Mouse (Mus musculus): ENCODE data around the gene Pde11a.

Pde11a gene

DNA sequence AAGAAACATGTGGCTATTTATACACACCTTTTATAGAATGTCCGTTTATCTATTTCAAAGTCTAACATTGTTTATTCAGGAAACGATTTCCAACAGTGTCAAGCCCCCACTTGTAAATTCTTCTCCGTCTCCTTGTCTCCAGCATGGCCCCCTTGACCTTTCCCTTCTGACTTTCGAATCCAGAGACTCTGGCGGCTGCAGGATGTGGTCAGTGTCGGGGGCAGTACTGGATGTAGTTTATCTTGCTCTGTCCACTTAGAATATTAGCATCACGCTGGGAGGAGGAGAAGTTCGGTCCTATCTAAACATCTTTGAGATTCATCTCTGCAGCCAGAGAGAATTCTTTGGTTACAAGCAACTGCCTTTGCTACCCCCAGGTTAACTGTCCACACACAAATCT is 240.2 kb downstream of the Pde11a start:
- no peak for DNase-seq (ENCODE audit: low read depth in 2 of 2, low spot score in 2 of 2)

DNA sequence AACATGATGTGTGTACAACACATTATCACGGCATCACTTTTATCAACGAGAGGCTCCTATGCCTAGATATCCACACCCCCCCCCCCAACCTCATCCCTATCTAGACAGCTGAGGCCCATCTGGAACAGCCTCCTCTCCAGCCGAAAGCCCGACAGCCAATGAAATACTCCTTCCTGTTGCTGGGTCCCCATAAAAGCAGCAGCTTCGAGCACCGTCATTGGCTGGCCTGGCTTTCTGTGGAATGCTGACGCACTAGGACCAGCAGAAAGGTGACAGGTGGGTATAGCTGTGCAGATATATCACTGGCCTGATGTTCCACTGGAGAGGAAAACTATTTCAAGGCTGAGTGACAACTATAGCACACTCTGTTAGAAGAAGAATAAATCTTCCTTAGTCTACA is 240.7 kb downstream of the Pde11a start:
- DNase-seq (ENCODE audit: low read depth in 2 of 2, low spot score in 2 of 2): no peak

DNA sequence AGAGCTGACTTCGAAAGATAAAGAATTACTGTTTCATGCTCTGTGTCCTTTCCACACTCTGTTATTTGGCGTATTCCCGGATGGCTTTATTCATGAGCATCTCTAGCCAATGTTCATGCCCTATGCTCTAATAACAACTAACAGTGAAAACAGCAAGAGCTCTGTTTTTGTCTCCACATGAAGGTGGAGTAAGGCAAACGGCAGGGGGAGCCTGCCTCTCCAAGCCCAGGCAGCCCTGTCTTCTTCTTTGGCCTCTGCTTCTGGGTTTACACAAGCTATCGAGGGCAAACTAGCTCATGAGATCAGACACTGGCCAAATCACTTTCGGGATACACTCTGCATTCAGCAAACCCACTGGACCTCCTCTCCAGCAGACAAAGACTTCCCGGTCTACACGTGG is 241.3 kb downstream of the Pde11a start:
- DNase-seq (ENCODE audit: low read depth in 2 of 2, low spot score in 2 of 2): no peak

DNA sequence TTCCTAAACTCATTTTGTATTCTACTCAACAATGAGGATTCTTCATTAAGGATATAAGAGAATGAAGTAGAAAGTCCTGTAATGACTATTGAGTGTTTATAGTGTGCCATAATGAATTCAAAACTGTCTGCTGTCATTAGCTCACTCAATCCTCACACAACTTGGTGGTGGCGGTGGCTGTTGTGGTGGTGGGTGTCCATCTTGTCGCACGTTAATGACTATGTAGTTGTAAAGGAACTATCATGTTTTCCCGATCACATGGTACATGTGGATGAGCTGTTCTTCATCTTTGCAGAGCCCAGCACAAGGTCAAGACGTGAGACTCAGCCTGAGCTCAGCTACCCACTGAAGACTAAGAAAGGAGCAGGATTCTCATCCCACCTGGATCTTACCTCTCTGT is 242.7 kb downstream of the Pde11a start:
- DNase-seq (ENCODE audit: low read depth in 2 of 2, low spot score in 2 of 2): no peak

DNA sequence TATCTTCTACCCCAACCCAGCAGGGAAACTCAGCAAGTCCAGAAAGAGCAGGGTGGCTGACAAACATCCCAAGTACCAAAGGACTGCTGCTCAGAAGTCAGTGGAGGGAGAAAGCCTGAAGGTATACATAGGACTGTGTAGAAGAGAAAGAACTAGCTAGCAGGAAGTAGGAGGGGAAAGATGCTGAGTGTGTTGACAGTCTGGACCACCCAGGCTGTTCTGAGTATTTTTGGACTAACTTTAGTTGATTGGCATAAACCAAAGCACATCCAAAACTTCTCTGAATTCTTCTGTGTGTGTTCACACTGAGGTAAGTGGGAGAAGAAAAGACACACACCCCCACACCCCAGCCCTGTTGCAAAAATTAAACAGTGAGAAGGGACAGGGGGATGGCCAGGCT is 248.1 kb downstream of the Pde11a start:
- no peak for DNase-seq (ENCODE audit: low read depth in 2 of 2, low spot score in 2 of 2)

DNA sequence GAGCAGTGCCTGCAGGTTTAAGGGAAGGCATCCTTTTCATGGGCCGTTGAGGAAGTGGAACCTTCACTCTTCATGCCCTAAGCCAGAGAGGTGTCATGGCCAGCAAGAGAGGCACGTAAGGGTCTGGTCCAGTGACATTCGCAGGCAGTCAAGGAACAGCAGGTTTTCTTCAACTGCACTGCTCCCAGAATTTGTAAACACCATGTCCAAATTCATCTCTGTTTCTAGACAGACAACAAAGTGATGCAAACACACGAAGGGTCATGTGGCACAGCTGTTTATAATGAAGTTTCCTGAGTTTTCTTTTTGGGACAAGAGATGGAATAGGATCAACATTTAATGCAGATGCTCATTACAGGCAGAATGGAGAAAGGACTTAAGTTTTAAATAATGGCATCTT is 249.7 kb downstream of the Pde11a start:
- no peak for DNase-seq (ENCODE audit: low read depth in 2 of 2, low spot score in 2 of 2)

DNA sequence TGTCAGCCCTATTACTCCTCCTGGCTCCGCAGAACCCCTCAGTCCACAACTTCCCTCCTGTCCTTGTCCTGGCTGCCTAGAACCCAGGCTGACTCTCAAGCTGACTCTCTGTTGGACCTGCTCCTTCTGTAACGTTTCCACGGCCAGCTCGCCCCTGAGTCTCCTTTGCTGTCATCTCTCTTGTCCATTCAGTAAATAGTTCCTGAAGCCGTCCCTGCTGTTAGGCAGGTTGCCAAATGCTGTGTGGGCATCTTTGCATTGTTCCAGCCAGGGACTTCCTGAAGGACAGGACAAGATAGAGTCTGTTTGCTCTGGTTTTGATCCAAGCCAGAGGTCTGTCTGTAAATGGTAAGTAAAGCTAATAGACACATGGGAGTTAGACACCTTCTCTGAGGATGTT is 250.2 kb downstream of the Pde11a start:
- DNase-seq (ENCODE audit: low read depth in 2 of 2, low spot score in 2 of 2): no peak

DNA sequence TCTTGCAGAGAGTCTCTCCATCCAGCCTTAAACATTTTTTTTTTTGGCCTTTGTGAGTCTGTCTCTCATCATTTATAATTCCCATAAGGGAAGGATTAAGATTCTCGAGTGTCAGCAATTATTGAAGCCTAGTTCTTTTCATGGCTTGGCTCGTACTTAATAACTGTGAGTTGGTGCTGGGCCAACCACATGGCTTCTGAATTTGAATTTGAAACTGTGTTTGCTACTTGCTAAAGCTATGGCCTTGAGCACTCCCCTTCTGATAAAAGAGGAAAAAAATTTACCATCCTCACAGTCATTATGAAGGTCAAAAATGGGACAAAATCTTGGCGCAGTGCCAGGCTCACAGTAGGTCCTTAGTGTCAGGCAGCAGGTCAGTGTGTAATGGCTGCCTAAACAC is 251.4 kb downstream of the Pde11a start:
- no peak for DNase-seq (ENCODE audit: low read depth in 2 of 2, low spot score in 2 of 2)

DNA sequence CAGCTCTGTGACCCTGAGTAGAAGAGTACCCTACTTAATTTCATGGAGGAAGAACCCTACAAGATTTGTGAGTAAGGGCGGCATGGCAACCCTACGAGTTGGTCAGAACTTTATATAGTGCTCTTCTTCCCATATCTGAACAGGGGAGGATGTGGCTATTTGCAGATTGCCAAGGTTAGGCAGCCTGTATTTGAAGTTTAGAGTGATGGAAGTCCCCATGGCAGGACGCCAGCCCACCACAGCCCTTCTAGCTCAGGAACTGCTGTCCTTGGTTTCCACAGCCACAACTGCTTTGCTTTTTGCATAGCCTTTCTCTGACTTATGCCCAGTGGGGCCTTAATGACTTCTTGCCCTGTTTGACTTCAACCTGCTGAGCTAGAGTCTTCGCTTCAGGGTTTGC is 253.6 kb downstream of the Pde11a start:
- no peak for DNase-seq (ENCODE audit: low read depth in 2 of 2, low spot score in 2 of 2)

DNA sequence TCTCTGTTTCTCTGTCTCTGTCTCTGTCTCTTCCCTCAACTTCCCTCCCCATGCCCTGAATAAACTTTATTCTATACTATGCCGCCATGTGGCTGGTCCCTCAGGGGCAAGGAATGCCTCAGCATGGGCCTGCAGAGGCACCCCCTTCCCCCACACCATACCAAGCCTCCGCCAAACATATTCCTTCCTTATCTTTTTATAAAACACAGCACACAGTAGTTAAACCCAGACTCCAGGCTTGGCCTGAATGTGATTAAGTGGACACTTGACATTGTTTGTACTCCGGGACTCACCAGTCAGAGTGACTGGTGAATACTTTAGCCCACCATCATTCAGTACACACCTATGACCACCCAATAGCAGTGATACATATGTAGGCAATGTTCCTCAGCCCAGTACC is 254.7 kb downstream of the Pde11a start:
- no peak for DNase-seq (ENCODE audit: low read depth in 2 of 2, low spot score in 2 of 2)

DNA sequence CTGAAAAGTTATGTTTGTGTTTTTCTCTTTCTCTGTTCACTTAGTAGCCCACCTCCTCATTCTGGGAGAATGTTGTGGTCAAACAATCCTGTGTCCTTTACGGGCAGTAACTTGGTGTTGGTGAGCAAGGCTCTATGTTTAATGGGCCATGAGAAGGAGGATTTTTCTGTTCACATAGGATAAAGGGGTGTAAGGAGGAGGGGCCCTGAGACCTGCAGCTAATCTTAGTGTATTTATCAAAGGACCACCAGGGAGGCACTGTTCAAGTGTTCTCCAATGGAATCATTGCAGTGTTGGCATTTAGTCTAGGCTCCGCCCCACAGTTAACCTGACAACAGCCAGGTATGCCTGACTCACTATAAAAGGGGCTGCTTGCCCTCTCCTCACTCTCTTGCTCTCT is 255.2 kb downstream of the Pde11a start:
- DNase-seq (ENCODE audit: low read depth in 2 of 2, low spot score in 2 of 2): no peak

DNA sequence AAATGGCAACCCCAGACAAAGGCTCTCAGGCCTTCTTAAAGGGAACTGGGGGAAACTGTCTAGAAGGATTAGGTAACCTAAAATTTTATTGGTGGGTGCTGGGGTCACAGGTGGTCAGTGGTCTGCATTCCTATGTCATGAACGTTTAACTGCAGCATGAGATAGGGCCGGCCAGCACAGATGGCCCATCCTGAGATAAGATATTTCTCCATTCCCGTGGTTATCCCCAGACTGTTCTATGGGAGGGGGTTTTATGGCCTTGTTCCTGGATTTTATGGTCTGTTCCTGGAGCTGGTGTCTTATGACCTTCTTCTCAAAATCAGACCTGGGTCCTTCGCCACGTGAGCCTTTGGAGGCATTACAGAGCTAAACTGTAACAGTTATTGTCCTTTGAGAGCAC is 256.6 kb downstream of the Pde11a start:
- DNase-seq (ENCODE audit: low read depth in 2 of 2, low spot score in 2 of 2): no peak

DNA sequence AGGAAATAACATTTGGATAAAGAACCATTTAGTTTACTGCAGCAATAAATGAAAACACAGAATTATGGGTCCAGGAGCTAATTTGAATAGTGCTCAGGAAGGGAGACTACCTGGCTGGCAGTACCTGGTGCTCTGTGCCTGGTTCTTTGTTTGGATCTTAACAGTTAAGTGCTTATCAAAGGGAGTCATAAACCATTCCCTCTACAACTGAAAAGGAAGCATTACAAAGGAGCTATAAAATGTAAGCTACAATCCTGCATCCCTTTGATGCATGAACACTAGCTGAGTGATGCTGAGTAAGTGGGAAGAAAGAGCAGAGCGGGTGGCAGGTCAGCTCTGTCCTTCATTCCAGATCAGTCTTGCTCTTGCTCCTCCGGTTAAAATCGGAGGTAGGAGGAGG is 258.0 kb downstream of the Pde11a start:
- no peak for DNase-seq (ENCODE audit: low read depth in 2 of 2, low spot score in 2 of 2)

DNA sequence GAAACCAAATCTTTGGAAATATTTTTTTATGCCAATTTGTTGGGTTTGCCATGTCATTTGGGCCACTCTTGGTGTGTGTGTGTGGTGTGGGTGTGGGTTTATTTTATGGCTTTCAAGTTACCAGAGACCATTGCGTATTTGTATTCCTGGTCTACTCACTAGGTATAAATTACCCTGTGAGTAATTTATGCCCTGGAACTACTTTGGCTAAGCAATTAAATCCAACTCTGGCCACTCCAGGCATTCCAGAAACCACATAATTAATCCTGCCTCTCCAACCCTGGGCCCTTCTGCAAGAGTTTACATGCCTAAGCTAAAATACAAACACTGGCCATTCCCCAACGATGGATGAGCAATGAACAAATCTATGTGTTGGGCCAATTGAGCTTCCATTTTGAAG is 261.7 kb downstream of the Pde11a start:
- DNase-seq (ENCODE audit: low read depth in 2 of 2, low spot score in 2 of 2): no peak

DNA sequence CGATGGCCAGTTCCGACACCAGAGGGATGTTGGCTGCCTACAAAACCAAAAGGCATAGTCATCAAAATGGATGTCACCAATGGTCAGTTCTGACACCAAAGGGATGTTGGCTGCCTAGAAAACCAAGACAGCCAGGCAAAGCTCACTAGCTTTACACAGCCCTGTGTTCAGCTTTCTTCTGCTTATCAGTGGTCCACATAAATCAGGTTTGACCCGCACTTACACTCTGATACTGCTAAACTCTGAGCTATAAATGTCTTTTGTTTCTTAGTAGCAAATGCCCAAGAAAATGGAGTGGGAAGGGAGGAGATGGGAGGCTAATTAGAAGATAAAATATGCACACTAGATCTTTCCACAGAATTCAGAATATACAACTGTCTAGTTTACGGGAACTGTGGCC is 262.5 kb downstream of the Pde11a start:
- DNase-seq (ENCODE audit: low read depth in 2 of 2, low spot score in 2 of 2): no peak

DNA sequence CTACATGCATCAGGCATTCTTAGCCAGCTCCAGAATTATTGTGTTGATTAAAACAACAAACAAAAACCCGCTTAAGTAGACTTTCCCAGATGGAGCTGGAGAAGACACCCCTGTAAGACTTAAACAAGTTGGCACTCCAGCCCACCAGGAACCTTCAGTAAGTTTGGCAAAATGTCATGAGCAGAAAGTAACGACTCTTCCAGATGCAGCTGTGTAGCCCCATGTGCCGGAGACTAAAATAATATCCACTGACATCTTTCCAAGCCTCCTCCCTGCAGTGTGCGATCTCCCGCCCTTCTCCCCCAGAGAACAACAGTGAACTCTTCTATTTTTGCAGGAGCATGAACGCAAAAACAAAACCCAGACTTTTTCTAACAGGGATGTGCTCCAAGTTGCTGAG is 265.5 kb downstream of the Pde11a start:
- no peak for DNase-seq (ENCODE audit: low read depth in 2 of 2, low spot score in 2 of 2)

DNA sequence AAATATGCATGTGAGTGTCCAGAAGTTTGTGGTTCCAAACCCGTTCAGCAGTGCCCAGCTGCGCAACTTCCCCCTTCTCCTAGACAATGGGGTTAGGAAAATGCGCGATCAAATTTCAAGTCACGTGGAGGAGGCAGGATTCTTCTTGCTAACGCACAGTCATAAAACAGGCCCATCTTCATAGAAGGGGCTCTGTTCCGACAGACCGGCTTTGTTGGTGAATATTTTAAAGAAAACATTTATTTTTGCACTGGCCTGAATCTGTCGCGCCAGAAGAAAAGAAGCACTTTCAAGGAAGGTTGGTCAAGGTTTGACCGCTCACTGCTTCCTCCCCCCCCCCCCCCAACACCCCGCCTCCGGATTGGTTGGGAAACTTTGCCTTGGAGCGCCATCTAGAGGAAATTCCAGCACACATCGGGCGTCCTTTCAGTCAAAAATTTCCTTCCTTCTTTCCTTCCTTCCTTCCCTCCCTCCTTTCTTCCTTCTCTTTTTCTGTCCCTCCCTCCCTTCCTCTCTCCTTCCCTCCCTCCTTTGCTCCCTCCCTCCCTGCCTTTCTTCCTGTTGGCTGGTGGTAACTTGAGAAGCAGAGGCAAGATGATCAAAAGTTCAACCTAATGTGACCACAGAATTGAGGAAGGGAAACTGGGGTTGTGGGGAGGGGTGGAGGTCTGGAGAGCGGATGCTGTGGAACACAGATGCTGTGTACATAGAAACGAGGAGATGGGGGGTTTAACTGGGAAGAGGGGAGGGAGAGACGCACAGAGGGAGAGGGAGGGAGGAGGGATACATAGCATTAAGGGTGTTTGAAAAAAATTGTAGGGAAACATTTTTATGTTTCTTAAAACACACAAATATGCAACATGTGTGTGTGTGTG is 267.9 kb downstream of the Pde11a start:
- no peak for DNase-seq (ENCODE audit: low read depth in 2 of 2, low spot score in 2 of 2)

DNA sequence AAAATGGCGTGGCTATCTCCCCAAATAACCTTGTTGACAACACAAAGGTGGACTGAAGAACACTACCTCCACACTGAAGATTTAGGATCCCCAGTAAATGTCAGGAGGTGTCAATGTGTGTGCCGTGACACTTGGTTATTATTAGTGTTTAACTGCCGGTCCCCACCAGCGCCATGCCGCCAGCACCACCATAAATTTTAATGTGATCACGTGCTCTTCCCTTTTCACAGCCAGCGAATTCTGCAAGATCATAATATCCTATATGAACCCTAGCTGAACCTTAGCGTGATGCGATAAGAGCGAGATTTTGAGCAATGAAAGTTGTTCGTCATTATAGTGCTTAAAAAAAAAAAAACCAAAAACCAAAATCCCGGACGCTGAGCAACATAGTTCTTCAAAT is 269.3 kb downstream of the Pde11a start:
- no peak for DNase-seq (ENCODE audit: low read depth in 2 of 2, low spot score in 2 of 2)

DNA sequence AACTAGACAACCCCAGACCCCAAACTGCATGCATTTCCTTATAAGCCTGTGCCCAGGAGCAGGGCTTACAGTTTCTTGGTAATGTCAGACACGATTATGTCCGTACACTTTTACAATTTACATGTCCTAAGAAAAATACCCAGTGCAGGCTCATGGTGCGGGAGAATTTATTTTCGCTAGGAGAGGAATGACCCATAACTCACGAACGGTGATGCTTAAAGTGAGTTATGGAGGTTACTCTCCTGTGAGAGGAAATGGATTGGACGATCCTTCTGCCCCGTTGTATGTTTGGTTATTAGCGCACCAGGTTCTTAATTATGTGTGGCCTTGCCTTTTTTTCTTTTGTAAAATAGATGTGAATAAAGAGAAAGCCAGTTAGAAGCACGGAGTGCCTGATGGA is 270.4 kb downstream of the Pde11a start:
- no peak for DNase-seq (ENCODE audit: low read depth in 2 of 2, low spot score in 2 of 2)

DNA sequence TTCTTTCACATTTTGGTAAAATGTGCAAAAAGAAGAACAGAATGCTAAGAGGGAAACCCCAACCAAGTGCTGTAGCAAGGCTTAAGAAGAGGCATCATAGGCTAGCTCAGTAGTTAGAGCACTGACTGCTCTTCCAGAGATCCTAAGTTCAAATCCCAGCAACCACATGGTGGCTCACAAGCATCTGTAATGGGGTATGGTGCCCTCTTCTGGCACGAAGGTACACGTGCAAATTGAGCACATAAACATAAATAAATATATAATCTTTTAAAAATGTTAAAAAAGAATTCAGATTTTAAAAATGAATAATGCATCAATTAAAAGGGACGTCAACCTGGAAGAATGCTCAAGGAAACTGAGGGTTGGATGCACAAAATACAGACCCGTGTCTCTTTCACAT is 271.4 kb downstream of the Pde11a start:
- no peak for DNase-seq (ENCODE audit: low read depth in 2 of 2, low spot score in 2 of 2)

DNA sequence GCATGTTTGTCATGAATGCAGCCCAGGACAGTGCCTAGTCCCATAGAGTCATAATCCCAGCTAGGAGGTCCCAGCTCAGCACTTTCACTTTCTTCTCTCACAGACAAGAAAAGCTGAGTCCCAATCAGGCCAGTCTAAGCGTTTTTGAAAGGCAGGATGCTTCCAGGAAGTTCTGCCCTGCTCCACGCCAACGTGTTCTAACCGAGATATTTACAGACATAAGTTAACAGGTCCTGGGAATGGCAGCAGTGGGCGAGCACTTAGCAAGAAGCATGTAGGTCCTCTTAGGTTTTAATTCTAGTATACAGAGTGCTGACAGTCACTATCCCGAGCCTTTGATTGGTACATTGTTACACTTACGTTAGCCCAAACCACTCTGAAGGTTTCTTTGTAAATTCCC is 273.3 kb downstream of the Pde11a start:
- no peak for DNase-seq (ENCODE audit: low read depth in 2 of 2, low spot score in 2 of 2)

DNA sequence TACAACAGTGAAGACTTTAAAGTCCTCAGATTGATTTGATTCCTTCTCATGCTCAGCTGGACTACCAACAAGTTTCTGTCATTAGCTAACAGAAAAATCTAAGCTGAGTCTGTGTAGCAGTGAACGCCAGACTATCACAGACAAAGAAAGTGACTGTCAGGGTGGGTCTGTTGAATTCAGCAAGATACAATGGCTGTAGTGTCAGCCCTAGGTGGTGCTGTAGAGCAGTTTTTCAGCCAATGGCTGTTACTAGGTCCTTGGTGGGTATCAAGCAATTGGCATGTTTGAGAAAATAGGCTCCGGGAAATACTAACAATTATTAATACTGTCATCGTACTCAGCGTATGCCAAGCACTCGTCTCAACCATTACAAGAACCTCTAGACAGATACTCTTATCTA is 274.5 kb downstream of the Pde11a start:
- no peak for DNase-seq (ENCODE audit: low read depth in 2 of 2, low spot score in 2 of 2)

DNA sequence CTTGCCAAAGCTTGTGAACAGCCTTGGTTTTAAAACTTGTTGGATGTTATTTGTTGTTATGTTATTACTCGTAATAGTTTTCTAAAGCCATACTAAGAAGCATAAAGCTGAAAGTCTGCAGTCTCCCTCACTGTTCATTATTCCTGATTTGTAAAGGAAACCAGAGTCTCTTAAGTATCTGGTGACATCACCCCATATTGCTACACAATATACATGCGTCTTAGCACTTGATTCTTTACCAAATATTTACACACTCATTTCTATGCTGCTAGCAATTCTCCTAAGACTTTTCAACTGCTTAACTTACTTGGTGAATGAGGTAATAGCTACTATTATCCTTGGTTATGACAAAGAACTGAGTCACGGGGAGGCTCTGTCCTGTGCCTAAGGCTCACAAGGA is 278.4 kb downstream of the Pde11a start:
- DNase-seq (ENCODE audit: low read depth in 2 of 2, low spot score in 2 of 2): no peak

Measured in CD8-positive naive resting alpha-beta T cell, adult 2 months (primary cell).